Mouse (Mus musculus) heart, postnatal 0 days (tissue): ENCODE measurements around the gene Map1s. TPM values are rescaled to one million over a fixed set of nuclear protein-coding genes. Genes with fewer than 3 reads are reported as not detected.

Experiments used
- ATAC-seq: fragments of 200-750 bp; cut with Nextera tagmentation; 2 replicates; pipeline ENCODE4 v1.8.0; 2017; ENCODE audit warnings: low read depth, moderate number of reproducible peaks, moderate library complexity; ENCODE audit not compliant: insufficient read depth
- DNase-seq: peaks from one replicate; pipeline ENCODE4 v3.0.0-alpha.2; 2016; ENCODE audit warnings: low spot score
- H3K27ac ChIP-seq: fragments of 300-500 bp; sonication (generic); 2 replicates; pipeline ENCODE4 v1.5.1; 2014; ENCODE audit warnings: low read depth, mild to moderate bottlenecking
- H3K27me3 ChIP-seq: fragments of 300-500 bp; sonication (generic); 2 replicates; pipeline ENCODE4 v1.6.1; 2014; ENCODE audit warnings: low read length, mixed read lengths; ENCODE audit not compliant: control insufficient read depth, insufficient read depth
- H3K36me3 ChIP-seq: fragments of 300-500 bp; sonication (generic); replicated peaks from 2 replicates; pipeline ENCODE4 v1.6.1; 2014; ENCODE audit warnings: low read length, mixed read lengths; ENCODE audit not compliant: control insufficient read depth, insufficient read depth
- H3K4me1 ChIP-seq: fragments of 300-500 bp; sonication (generic); 2 replicates; pipeline ENCODE4 v1.6.1; 2014; ENCODE audit warnings: antibody characterized with exemption; ENCODE audit not compliant: control insufficient read depth, insufficient read depth
- H3K4me2 ChIP-seq: fragments of 300-500 bp; sonication (generic); 2 replicates; pipeline ENCODE4 v1.6.1; 2014; ENCODE audit warnings: low read depth, mild to moderate bottlenecking, low read length, moderate library complexity
- H3K4me3 ChIP-seq: fragments of 300-500 bp; sonication (generic); 2 replicates; pipeline ENCODE4 v1.5.1; 2014; ENCODE audit warnings: low read depth, low read length
- H3K9ac ChIP-seq: fragments of 300-500 bp; sonication (generic); replicated peaks from 2 replicates; pipeline ENCODE4 v1.6.1; 2014; ENCODE audit warnings: low read depth, low read length, mixed read lengths
- H3K9me3 ChIP-seq: fragments of 300-500 bp; sonication (generic); replicated peaks from 2 replicates; pipeline ENCODE4 v1.6.1; 2016; ENCODE audit warnings: low read length; ENCODE audit not compliant: control insufficient read depth
- CTCF ChIP-seq: IDR thresholded peaks from 2 replicates; pipeline ENCODE4 v1.5.1; 2016; ENCODE audit warnings: antibody characterized with exemption, control low read depth, low read depth
- EP300 ChIP-seq: IDR thresholded peaks from 2 replicates; pipeline ENCODE4 v1.6.1; 2016; ENCODE audit warnings: antibody characterized with exemption, low read depth
- WGBS: fragments of 180-500 bp; shearing (Covaris S2); extraction: QIAGEN DNeasy Blood & Tissue Kit; methylation state at CpG from one replicate; pipeline ENCODE4 v1.1.7; 2014; 5-methylcytosine and 5-hydroxymethylcytosine counted together
- polyA plus RNA-seq: library from polyadenylated mRNA; unstranded; fragments of >200 nt; fragmentation: Nextera tagmentation; extraction: Ambion mirVana; gene quantifications from 2 replicates; pipeline ENCODE4 v1.2.1, GENCODE M21; 2015
- total RNA-seq: library from RNA; depleted of rRNA; stranded (reverse); fragments of >200 nt; gene quantifications from 2 replicates; pipeline ENCODE4 v1.2.3, GENCODE M21; 2014; ENCODE audit warnings: low replicate concordance

Gene Map1s
- total and polyA plus RNA-seq, 2 experiments from 2014 or later, result 24.9 to 32.6 TPM

- no peaks in the 10 kb centered on the region for H3K27me3 ChIP-seq
- 17% methylated on average over 11 of the region's 11 CpGs for WGBS
- H3K36me3 ChIP-seq, result no peaks in the 10 kb centered on the region
- no peak overlapping the region for H3K4me3 ChIP-seq
- no peak overlapping the region for H3K9ac ChIP-seq
- TF ChIP-seq EP300, result no peak
- TF ChIP-seq CTCF, result no peak
- no peak overlapping the region for H3K4me2 ChIP-seq
- no peaks in the 10 kb centered on the region for H3K9me3 ChIP-seq
- ATAC-seq, result peak; percentile 30; the same call in 1 of the 2 replicates
- no peak overlapping the region for H3K27ac ChIP-seq
- no peak for DNase-seq
- H3K4me1 ChIP-seq, result peaks cover 5% of the 10 kb centered on the region; the same call in 1 of the 2 replicates
These were observed 25.2 kb upstream of the Map1s start for GRCm38 (mm10) chr8:70880546-70880945.

DNA sequence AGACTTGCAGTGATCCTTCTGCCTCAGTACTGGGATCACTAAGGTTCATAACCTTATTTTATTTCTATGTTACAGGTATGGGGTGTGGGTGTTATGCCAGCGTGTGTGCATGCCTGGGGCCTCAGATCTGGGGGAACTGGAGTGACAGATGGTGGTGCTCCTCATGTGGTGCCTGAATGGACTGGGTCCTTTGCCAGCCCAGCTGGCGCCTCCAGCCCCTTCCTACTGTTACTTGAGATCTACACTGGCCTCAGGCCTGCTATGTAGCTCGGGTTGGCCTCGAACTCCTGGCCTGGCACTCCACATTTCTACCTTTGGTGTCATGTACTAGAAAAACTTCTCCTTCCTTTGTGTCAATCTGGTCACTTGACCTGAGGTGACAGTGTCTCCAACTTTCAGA, 21.5 kb upstream of the Map1s start:
- 72% methylated on average over 4 of the region's 4 CpGs for WGBS
- ATAC-seq, result no peak
- Histone ChIP-seq H3K36me3 (no peaks in the 10 kb centered on the region), H3K9me3 (no peaks in the 10 kb centered on the region), H3K4me2 (no peak overlapping the region), H3K4me3 (no peak overlapping the region), H3K9ac (no peak overlapping the region), H3K27ac (no peak overlapping the region), H3K27me3 (0 out of 2 replicates have a peak, but pooled peaks cover 8% of the 10 kb centered on the region), H3K4me1 (peaks cover 5% of the 10 kb centered on the region; the same call in 1 of the 2 replicates)
- TF ChIP-seq CTCF (no peak), EP300 (no peak)
- DNase-seq, result no peak

DNA sequence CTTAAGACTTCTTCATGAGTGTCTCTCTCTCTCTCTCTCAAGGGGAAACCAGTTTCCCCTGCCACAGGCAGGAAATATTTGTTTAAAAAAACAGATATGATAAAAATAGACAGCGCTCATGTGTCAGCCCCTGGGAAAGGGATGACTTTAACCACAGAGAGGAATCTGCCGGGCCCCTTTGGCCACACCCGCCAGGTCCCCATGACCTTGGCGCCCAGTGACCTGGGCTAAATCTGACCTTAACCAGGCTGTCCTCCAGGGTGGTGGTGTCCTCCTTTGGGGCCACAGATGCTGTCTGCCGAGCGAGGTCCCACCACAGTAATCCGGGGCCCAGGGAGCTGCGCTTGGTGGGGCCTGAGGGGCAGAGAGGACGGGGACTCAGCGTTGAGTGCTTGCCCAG, 21.0 kb upstream of the Map1s start:
- no peak for TF ChIP-seq CTCF
- TF ChIP-seq EP300, result no peak
- H3K27ac ChIP-seq, result no peak overlapping the region

GRCm38 (mm10) chr8:70885612-70886011, 20.1 kb upstream of the Map1s start:
- Histone ChIP-seq H3K4me2 (no peak overlapping the region), H3K4me1 (peaks cover 5% of the 10 kb centered on the region; the same call in 1 of the 2 replicates), H3K27ac (no peak overlapping the region), H3K4me3 (no peak overlapping the region), H3K9ac (no peak overlapping the region), H3K27me3 (peaks cover 10% of the 10 kb centered on the region), H3K36me3 (no peaks in the 10 kb centered on the region), H3K9me3 (no peaks in the 10 kb centered on the region)
- DNase-seq, result no peak
- TF ChIP-seq CTCF (no peak), EP300 (no peak)
- 13% methylated on average over 12 of the region's 12 CpGs for WGBS
- ATAC-seq, result no peak; the same call in 1 of the 2 replicates

More for the DNA sequence above, 21.0 kb upstream of the Map1s start:
- Histone ChIP-seq H3K9ac (no peak overlapping the region), H3K9me3 (no peaks in the 10 kb centered on the region), H3K4me3 (no peak overlapping the region), H3K27me3 (0 out of 2 replicates have a peak, but pooled peaks cover 8% of the 10 kb centered on the region), H3K4me2 (no peak overlapping the region), H3K36me3 (no peaks in the 10 kb centered on the region), H3K4me1 (peaks cover 5% of the 10 kb centered on the region; the same call in 1 of the 2 replicates)
- DNase-seq, result no peak
- no peak for ATAC-seq
- WGBS, result 71% methylated on average over 10 of the region's 10 CpGs

GRCm38 (mm10) chr8:70887669-70888068, 18.1 kb upstream of the Map1s start:
- H3K27me3 ChIP-seq, result peaks cover 30% of the 10 kb centered on the region

DNA sequence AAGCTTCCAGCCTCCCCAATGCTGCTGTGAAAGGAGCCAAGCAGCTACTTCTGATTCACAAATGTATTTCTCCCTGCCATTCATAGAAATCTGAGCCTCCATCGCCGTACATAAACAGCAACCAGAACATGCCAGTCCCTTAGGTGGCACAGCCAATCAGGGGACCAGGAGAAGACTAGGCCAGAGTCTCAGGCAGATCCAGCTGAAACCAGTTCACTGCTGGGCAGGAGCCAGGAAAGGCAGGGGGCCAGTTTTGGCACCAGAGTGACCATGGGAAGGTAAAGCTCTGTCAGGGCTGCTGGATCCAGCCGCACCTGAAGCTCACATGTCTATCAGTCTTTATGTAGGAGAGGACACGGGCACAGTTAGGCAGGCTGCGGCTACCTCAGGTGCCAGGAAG, 15.1 kb upstream of the Map1s start:
- DNase-seq (no peak), ATAC-seq (no peak)
- H3K4me2 ChIP-seq, result no peak overlapping the region
- H3K27me3 ChIP-seq, result peaks cover 38% of the 10 kb centered on the region
- TF ChIP-seq CTCF, result no peak
- TF ChIP-seq EP300, result no peak
- H3K36me3 ChIP-seq, result peaks cover 19% of the 10 kb centered on the region
- H3K9ac ChIP-seq, result no peak overlapping the region
- H3K9me3 ChIP-seq, result no peaks in the 10 kb centered on the region
- no peak overlapping the region for H3K27ac ChIP-seq
- no peaks in the 10 kb centered on the region; the same call in 1 of the 2 replicates for H3K4me1 ChIP-seq
- WGBS, result 89% methylated on average over 5 of the region's 5 CpGs
- no peak overlapping the region for H3K4me3 ChIP-seq

More at GRCm38 (mm10) chr8:70887669-70888068, 18.1 kb upstream of the Map1s start:
- 7% methylated on average over 17 of the region's 18 CpGs for WGBS
- no peak overlapping the region for H3K4me3 ChIP-seq
- no peaks in the 10 kb centered on the region for H3K36me3 ChIP-seq
- TF ChIP-seq CTCF (no peak), EP300 (no peak)
- no peak for DNase-seq
- ATAC-seq, result no peak
- no peaks in the 10 kb centered on the region for H3K9me3 ChIP-seq
- no peak overlapping the region for H3K4me2 ChIP-seq
- no peaks in the 10 kb centered on the region; the same call in 1 of the 2 replicates for H3K4me1 ChIP-seq
- H3K27ac ChIP-seq, result no peak overlapping the region
- no peak overlapping the region for H3K9ac ChIP-seq
